Mouse (Mus musculus) c-Kit-positive CD71-negative TER-119-negative erythroid progenitor cells, embryonic 14.5 days (primary cell): Measurements from ENCODE around the gene Phactr1.
"Not testable (repeated sequence)": the region's sequence is repeated elsewhere in the genome, so short reads cannot be mapped to it uniquely, and the experiment has no call there.

Source experiments
- DNase-seq: peaks from one replicate; pipeline ENCODE4 v3.0.0-alpha.2; 2013; ENCODE audit warnings: low read depth

The Phactr1 gene

DNA sequence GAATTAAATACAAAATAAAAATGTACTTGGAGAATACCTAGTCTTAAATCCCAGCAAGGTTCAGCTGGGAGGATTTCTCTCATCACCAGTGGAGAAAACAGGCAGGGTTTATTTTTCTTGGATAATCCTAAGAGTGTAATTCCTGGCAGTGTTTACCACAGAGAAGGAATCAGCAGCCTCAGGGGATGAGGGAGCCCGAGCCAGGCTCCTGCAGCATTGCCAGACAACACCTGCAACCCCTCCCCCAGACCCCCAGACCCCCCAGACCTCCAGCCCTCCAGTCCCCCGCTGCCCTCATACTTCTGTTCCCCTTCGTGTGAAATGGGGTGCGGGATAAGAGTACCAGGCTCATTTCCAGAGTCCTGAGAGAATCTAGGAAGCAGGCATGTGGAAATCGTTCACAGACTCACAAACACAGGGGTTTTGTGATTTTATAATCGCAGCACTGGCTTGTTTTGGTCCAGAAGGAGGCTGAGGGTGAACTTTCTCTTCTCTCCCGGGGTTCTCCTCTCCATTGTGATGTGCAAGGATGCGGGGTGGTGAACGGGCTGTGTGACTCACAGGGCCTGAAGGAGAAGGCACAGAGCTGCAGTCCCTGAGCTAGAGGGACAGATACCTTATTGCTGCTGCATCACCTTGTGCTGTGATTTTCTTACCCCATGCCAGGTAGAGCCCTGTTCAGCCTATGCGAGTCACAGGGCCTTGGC is 249.3 kb downstream of the Phactr1 start:
- DNase-seq = no peak

DNA sequence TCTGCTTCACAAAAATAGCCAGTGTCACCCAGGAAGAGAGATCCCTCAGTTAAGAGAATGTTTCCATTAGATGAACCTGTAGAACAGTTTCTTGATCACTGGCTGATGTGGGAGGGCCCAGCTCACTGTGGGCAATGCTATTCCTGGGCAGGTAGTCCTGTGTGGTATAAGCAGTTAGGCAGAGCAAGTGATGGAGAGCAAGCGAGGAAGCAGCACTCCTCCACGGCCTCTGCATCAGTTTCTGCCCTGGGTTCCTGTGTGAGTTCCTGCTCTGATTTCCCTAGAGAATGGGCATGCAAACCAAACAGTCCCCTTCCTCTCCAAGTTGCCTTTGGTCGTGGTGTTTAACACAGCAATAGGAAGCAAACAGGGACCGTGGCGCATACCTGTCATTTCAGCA is 251.6 kb downstream of the Phactr1 start:
- no peak for DNase-seq

DNA sequence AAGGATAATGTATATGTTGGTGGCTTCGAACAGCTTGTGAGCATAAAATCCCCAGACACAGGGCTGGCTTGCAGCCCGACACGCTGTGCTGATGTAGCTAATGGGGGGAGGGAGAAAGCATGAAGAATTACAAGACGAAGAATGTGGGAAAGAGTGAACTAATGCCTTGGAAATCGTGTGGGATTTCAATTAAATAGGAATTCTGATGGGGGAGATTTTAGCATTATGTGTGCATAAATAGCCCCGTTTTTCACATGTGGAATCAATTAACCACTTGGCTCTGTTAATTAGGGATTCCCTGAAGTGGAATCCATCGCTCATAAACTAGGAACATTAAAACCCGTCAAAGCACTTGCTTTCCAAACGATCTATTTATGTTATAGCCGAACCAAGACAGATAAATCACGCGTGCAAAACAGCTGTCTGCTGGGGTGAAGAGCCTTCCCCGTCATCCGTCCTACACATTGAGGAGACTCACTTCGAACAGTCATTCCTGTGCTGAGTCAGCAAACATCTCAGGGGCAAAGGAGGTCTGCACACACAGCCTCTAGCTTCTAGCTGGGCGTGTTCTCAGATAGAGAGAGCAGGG is 254.2 kb downstream of the Phactr1 start:
- no peak for DNase-seq

DNA sequence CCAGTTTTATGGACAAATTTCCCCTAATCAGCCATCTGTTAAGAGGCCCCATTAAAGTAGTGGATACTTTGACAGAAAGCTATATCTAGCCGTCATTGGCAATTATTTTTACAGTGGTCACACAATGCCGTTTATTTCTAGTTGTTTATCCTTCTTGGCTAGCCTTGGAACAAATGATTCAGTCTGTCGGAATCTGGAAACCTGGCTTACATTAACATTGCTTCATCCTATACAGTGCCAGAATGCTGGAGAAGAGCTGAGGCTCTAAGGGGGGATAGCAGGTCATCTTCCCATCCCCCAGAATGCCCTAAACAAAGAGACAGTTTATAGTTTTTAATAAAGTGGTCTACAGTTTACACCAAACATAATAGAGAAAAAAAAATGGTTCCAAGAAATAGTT is 257.4 kb downstream of the Phactr1 start:
- DNase-seq = no peak

DNA sequence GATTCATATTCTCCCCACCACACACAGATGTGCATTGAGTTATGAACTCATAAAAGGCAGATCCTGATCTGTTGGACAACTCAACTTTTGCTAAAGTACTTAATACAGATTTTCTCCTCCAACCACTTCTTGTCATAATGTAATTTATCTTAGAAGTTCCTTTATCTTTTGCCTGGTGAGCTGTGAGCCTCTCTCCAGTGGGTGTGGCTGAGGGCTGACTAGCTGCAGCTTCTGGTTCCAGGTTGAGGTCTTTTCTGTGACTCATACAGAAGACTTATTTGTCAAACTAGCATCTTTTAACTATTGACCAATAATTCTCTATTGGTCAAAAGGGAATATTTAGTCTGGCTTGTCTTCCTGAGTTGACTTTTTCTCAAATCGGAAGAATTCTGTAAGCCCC is 257.9 kb downstream of the Phactr1 start:
- DNase-seq = no peak

DNA sequence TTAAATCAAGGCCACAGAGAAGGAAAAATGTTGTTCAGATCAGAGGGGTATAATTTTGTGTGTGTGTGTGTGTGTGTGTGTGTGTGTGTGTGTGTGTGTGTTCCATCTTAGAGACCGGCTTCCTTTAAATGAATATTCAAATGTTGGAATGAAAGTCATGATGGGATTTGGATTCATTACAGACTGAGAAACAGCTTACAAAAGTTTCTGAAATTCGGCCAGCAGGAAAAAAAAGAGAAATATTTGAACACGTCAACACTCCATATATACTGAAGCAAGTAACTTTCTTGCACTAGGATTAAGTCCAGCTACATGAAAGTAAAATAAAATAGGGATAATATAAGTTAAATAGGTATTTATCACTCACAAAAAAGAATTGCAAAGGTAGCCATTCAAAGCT is 259.8 kb downstream of the Phactr1 start:
- no peak for DNase-seq

DNA sequence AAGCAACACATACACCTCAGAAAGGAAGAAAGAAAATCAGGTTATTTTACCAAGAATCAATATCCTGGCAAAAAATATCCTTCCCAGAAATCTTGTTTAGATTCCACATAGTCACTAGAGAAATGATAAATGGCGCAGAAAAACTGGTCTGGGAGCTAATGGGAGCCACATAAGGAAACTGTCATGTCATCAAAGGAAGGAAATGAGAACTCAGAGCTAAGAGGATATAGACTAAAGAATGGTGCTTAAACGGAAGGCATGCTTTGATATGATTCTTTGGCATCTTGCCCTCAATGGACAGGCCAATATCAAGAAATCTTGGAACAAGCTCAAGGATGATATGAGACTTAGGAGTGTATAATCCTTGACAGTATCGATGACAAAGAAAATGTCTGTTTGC is 263.7 kb downstream of the Phactr1 start:
- no peak for DNase-seq

DNA sequence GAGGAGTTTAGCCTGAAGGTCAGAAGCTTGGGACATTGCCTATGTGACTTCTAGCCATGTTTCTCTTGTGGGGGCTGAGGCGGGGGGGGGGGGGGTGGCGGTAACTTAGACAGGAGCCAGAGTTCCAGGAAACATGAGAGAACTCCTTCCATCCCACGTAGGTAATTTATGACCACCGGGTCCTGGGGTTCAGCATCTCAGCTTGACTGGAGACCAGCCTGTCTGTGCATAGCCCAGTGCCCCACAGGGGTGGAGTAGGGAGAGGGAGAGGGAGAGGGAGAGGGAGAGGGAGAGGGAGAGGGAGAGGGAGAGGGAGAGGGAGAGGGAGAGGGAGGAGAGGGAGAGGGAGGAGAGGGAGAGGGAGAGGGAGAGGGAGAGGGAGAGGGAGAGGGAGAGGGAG is 264.8 kb downstream of the Phactr1 start:
- DNase-seq = not testable (repeated sequence)

DNA sequence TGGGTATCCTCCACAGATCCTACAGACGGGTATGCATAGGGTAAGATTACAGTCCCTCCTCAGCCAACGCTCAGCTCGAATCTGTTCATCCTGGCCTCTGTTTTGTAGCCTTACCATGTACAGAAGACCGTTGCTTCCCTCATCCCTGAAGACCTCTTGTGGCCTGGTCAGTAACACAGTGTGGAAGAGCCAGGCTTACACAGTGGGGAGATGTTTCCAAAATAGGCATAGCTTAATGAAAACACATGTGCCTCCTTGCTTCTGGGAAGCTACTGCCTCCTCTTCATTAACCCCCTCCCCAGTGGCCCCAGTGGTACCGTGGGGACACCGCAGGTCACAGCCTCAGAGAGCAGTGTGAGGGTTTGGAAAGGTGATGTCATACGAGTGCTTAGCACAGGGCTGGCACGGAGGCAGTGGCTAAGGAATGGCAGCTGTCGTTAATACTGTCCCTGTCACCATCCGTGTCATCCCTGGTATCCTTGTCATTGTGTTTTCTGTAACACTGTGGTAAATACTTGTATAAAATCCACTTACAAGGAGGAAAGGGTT is 268.4 kb downstream of the Phactr1 start:
- no peak for DNase-seq

DNA sequence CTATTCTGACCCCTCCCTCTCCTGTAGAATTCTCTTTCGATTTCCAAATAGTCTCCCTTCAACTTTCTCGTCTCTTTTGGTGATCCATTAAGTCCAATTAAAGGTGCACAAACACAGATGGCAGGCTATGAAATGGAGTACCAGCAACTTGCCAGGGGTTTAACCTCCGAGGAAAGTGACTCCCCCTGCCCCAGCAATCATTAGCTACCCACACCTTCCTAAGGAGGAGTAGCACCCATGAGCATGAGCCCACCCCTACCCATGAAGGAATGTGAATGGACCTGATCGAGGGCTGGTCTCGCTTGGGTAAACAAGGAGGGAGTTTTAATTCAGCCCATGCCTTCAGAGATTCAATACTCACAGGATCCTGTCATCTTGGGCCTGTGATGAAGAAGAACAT is 268.9 kb downstream of the Phactr1 start:
- DNase-seq = no peak

DNA sequence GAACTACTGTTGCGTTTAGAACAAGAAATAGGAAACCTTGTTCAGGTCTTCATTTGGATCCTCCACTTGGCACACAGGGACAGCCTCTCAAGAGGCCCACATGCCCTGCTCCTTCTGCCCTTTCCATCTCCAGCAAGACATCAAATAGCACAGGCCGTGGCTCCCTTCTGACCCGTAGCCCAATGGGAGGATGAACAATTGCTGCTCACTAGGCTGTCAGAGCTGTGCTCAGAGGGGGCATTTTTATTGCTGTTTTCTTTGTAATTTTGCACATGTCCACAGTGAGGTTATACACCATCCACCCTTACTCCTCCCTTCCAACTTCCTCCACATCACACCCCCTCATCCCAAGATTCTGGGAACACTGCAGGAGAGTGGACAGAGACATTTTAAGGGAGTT is 269.6 kb downstream of the Phactr1 start:
- no peak for DNase-seq

DNA sequence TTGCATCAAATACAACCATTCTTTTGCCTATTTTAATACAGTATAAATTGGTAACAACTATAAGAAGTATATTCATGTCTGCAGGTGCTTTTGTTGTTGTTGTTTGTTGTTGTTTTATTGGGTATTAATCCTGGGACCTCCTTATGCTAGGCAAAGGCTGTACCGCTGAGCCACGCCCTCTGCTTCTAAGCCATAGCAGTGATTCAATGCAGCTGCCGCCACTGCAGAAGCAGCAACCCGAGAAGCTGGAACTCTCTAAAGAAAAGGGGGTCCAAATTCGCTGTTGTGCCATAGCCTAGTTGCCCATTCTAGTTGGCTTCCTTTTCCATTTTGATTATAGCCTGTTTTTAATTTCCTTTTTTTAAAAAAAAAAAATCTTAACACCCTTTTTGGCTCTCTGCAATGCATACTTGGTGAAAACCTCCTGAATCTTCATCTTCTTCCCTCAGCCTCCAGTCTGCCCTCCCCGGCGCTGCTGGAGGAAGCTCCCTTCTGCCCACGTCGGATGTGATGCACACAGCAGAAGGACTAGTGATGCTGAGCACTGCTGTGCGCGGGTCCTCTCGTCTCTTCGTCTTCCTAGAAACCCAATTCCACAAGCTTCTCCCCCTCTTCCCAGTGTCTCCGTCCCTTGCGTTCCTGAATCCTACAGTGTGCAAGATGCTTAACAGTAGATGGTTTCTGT is 271.8 kb downstream of the Phactr1 start:
- no peak for DNase-seq

DNA sequence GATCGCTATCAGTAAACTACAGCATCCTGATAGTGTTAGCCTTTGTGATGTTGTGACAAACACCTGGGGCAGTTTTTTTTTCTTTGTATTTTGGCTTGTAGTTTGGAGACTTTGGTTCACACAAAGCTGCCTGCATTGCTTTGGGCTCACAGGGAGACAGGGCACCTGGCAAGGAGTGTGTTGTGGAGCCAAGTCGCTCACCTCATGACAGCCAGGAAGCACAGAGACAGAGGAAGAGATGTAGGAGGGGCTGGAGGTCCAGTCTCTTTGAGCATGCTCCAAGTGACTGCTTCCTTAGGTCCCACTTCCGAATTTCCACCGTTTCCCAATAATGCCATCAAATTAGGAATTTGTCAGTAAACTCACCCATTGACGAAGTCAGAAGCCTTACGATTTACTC is 272.6 kb downstream of the Phactr1 start:
- DNase-seq = no peak

DNA sequence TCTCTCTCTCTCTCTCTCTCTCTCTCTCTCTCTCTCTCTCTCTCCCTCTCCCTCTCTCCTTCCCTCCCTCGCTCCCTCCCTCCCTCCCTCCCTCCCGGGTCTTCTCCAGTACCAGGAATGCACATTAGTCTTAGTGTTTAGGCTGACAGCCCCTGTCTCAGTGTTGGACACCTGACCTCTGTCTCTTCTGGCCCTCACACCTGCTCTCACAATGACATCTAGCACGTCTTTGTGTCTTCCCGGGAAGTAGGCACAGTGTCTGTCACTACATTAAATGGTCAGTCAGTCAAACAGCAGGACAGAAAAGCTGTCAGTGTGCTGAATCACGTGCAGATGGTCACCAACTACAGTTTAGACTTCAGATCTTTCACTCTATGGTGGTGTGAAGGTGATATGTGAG is 273.7 kb downstream of the Phactr1 start:
- DNase-seq = no peak

DNA sequence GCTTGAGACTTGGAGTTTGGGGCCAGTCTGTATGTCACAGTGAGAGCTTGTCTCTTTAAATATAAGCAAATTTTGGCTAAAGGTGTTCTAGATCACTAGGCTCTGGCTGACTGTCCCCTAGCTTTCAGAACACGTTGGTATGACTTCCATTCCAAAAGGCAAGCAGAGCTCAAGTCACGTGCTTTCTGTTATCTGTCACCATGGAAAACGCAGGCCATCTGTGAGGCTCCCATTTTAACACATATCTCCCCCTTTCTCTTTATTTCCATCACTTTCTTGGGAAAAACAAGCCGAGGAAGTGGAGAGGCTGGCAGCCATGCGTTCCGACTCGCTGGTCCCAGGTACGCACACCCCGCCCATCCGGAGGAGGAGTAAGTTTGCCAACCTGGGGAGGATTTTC is 275.9 kb downstream of the Phactr1 start:
- no peak for DNase-seq

DNA sequence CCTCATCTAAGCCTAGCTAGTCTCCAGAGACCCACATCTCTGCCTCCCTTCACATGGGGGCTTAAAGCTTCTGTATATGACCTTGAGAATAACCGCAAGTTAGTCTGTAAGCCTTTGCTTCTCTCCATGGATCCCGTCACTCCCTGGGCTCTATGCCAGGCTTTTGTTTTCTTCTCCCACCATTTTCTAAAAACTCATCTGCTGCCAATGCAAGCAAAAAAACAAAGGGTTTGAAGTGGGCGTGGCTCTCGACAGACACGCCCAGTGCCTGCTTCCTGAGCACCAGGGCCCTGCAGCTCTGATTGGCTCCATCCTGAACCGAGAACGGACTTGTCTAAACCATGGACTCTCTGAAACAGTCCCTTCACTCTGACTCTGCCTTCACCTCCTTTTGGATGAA is 277.4 kb downstream of the Phactr1 start:
- no peak for DNase-seq

DNA sequence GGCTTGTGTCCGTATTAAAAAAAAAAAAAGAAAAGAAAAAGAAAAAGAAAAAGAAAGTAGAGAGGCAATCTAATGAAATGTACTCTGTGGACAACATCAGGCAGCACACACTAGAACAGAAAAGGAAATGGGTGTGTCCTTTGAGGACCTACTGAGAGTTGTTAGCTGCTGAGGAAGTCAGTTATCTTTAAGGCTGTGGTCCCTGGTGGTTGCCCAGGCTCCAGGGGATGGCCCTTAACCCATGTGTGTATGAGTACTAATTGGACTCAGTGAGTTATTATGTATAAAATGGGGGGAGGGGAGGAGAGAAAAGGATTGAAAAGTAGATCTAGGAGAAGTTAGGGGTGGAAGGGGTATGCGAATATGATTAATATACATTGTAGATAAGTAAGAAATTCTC is 278.4 kb downstream of the Phactr1 start:
- no peak for DNase-seq

DNA sequence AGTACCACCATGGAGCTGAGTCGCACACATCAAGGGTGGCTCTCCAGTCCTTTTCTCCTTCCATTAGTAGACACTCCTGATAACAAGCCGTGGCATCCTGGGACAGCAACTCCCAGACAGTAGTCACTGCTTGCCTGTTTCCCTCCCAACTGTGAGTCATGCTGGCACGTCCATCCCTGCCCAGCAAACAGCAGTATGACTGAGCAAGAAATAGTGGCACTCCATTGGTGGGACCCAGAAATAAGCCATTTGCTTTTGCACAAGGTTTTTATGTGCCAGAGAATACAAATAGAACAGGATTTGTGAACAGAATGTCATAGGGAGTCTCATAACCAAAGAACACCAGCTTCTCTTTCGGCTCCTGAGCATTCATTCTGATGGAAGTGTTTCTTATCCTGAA is 281.1 kb downstream of the Phactr1 start:
- DNase-seq = no peak

DNA sequence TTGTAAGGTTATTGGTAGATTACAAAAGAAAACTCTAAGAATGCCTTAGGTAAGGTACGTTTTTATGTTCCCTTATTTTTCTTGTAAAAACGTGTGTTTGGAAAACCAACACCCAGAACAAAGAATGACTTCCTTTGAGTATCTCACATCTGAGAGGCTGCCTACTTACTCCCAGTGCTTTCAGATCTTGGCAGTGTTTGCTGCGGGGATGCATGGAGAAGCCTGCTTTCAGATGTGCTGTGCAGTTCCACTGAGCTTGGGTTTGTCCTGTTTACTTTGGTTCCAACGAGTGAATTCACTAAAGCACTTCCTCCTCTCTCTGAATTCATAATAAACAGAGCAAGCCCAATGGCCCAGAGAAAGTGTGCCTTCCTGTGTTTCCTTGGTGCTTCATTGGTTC is 288.1 kb downstream of the Phactr1 start:
- no peak for DNase-seq

DNA sequence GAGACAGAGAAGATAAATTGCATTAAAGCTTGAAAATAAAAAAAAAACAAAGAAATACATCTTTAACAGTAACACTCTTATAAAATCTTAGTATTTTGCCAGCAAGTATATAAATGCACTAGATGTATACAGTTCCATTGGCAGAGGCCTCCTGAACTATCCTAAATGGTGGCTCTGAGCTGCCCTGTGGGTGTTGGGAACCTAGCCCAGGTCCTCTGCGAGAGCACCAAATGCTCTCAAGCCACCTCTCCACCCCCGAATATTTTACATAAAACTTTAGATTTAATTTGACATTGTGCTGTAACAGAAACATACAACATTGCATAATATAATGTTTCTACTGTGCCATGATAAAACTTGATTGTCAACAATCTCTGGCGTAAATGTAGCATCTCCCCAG is 293.1 kb downstream of the Phactr1 start:
- DNase-seq = no peak

DNA sequence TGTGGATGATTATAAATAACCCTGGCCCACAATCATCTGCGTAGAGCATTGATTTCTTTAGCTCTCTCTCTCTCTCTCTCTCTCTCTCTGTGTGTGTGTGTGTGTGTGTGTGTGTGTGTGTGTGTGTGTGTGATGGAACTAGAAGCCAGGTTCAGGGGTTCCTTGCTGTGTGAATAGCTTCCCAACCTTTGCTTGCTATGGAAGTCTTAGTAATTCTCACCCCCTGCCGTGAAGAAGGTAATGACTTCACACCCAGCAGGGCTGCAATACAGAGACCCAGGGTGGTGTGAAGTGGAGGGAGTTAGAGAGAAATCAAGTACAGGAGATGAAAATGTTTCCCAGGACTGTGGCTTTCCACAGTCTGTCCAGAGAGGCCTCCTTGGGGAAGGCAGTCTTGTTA is 293.5 kb downstream of the Phactr1 start:
- DNase-seq = no peak

DNA sequence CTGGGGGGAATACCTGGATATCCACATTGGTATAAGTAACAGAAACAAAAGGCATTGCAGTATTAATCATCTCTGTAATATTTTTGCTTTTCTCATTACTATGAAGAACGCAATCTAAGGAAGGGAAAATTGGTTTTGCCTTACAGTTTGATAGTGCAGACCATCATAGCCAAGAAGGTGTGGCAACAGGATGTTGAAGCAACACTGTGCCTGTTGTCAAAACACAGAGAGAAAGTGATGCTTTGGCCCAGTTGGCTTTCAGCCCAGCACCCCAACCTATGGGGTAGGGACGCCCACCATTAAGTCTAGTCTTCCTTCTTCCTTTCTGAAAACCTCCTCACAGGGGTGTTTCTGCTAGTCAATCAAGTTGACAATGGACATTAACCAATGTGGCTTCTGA is 294.1 kb downstream of the Phactr1 start:
- DNase-seq = no peak

DNA sequence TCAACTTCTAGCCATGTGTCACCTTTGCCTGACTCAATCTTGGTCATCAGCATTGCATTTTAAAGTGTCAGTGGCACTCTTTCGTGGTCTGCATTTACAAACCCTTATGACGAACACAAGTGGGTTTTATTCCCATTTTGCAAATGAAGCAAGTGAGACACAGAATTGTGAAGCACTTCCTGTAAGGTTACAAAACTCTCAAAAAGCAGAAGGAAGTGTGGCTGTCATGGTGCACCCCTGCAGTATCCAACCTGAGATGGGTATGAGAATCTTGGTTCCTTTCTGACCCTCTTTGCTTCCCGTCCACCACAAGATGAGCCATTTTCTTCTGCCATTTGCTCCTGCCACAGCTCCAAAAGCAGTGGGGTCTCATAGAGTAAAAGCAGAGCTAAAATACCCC is 295.7 kb downstream of the Phactr1 start:
- DNase-seq = peak; percentile 8
